In genomic region chr4:137897298-137897612, GRCm38 (mm10) we compare ENCODE assay signal across 8 mouse cellular contexts. TPM values are rescaled to one million over a fixed set of nuclear protein-coding genes. Genes with fewer than 3 reads are reported as not detected.
A peak's percentile ranks its signal among the peaks of the same experiment; 100 is the strongest.
DNase-seq lines count a peak whose midpoint lies in the region; ATAC-seq lines count a peak whose summit lies in the region.

No protein-coding gene starts in this region.

- H3K4me1 ChIP-seq in hindbrain, embryonic 16.5 days (ENCODE audit: control insufficient read depth, insufficient read depth, low read depth, low read length), result peaks cover 26% of the 10 kb centered on the region
- peaks cover 34% of the 10 kb centered on the region for H3K4me1 ChIP-seq in midbrain, embryonic 14.5 days (ENCODE audit: control insufficient read depth, insufficient read depth, low read length)

- no peak overlapping the region; the same call in 1 of the 2 replicates for H3K4me2 ChIP-seq in hindbrain, embryonic 16.5 days (ENCODE audit: low read length)
- H3K4me2 ChIP-seq in midbrain, embryonic 14.5 days (ENCODE audit: low read length), result 0 out of 2 replicates have a peak overlapping the region, but pooled peaks have one; percentile 2

- peak overlapping the region; percentile 78 for H3K27ac ChIP-seq in hindbrain, embryonic 16.5 days (ENCODE audit: low read depth, low read length)
- peak overlapping the region; percentile 76 for H3K27ac ChIP-seq in midbrain, embryonic 14.5 days (replicated peaks; ENCODE audit: low read depth, low read length)

- peak; percentile 68 for ATAC-seq in hindbrain, embryonic 16.5 days
- ATAC-seq in midbrain, embryonic 14.5 days (ENCODE audit: low FRiP score, low TSS enrichment), result peak; percentile 62; the same call in 1 of the 2 replicates
- ATAC-seq in monocyte, adult 5-6 weeks (replicated peaks; ENCODE audit: insufficient number of reproducible peaks, low FRiP score, low TSS enrichment, poor library complexity, severe bottlenecking), result no peak

- DNase-seq in adrenal gland, adult 8-10 months, result peak; percentile 82
- DNase-seq in cerebellum, postnatal 4 days (ENCODE audit: low spot score in 2 of 2), result peak; percentile 43 to 67
- peak; percentile 79 for DNase-seq in gastrocnemius, postnatal 14 days
- DNase-seq in left cerebral cortex, postnatal 10 days (ENCODE audit: extremely low spot score in 1 of 2, low spot score in 2 of 2), result peak; percentile 75 to 82
- DNase-seq in midbrain, embryonic 14.5 days, result peak; percentile 87
- DNase-seq in testis, postnatal 14 days (ENCODE audit: low spot score), result peak; percentile 88

- H3K36me3 ChIP-seq in hindbrain, embryonic 16.5 days (ENCODE audit: control insufficient read depth, insufficient read depth, low read length), result no peaks in the 10 kb centered on the region
- H3K36me3 ChIP-seq in midbrain, embryonic 14.5 days (ENCODE audit: control insufficient read depth, insufficient read depth, low read length), result no peaks in the 10 kb centered on the region

- H3K4me3 ChIP-seq in hindbrain, embryonic 16.5 days (ENCODE audit: low read length), result no peak overlapping the region
- no peak overlapping the region for H3K4me3 ChIP-seq in midbrain, embryonic 14.5 days (replicated peaks; ENCODE audit: low read depth, low read length)

- no peaks in the 10 kb centered on the region for H3K9me3 ChIP-seq in hindbrain, embryonic 16.5 days (ENCODE audit: control insufficient read depth, low read length)
- H3K9me3 ChIP-seq in midbrain, embryonic 14.5 days (ENCODE audit: control insufficient read depth, low read length), result no peaks in the 10 kb centered on the region

- H3K9ac ChIP-seq in hindbrain, embryonic 16.5 days (ENCODE audit: low read depth, low read length), result no peak overlapping the region
- no peak overlapping the region for H3K9ac ChIP-seq in midbrain, embryonic 14.5 days (replicated peaks; ENCODE audit: low read length)

- H3K27me3 ChIP-seq in hindbrain, embryonic 16.5 days (replicated peaks; ENCODE audit: control insufficient read depth, insufficient read depth, low read length), result no peaks in the 10 kb centered on the region
- H3K27me3 ChIP-seq in midbrain, embryonic 14.5 days (ENCODE audit: control insufficient read depth, insufficient read depth, low read length), result no peaks in the 10 kb centered on the region

- intact Hi-C loops in gastrocnemius, postnatal 14 days (cut with DNase I; ENCODE audit: low total_unique reads), result no loop called here
- intact Hi-C loops in left cerebral cortex, postnatal 10 days (cut with DNase I), result no loop called here

- WGBS in hindbrain, embryonic 16.5 days, result 8% methylated on average over 8 of the region's 8 CpGs
- 6% methylated on average over 8 of the region's 8 CpGs for WGBS in midbrain, embryonic 14.5 days

RNA-seq across cellular contexts. Expression of gene Ece1, which starts 35.2 kb away (rescaled TPM):
- total RNA-seq in adrenal gland, adult 8-10 months (2022), result 100 to 1,000 TPM; 248 to 380 (median 315) TPM
- 10 to 100 TPM; 50.0 to 57.7 TPM for total RNA-seq in gastrocnemius, postnatal 14 days (2021)
- polyA plus RNA-seq in hindbrain, embryonic 16.5 days (2015; fragmentation: Nextera tagmentation; extraction: Ambion mirVana), result 18.5 and 29.8 TPM in 2 replicates
- 10 to 100 TPM; 58.6 to 65.2 TPM for total RNA-seq in left cerebral cortex, postnatal 10 days (2021)
- 11.9 and 18.4 TPM in 2 replicates for polyA plus RNA-seq in midbrain, embryonic 14.5 days (2014; fragmentation: Nextera tagmentation; extraction: Ambion mirVana)
- total RNA-seq in monocyte, adult 5-6 weeks (2017), result 7.1 to 11.7 TPM (median 9.6 TPM) in 3 replicates
